Mouse (Mus musculus) MEL (cell line): ENCODE measurements around the gene Ap2b1.
"Not testable (repeated sequence)": the region's sequence is repeated elsewhere in the genome, so short reads cannot be mapped to it uniquely, and the experiment has no call there.

Experiments
- CTCF ChIP-seq, 3 experiments: IDR thresholded peaks in 2 of 3; conservative IDR thresholded peaks in 1 of 3; 2 replicates each; pipeline ENCODE4 v1.5.1; 2011 to 2012; ENCODE audit warnings: low read length in 3 of 3, low read depth in 2 of 3, mild to moderate bottlenecking in 2 of 3, improper control_type of control experiment in 1 of 3, inconsistent platforms in 1 of 3, mixed read lengths in 1 of 3, moderate library complexity in 1 of 3; ENCODE audit not compliant: control insufficient read depth in 1 of 3, insufficient read depth in 1 of 3, poor library complexity in 1 of 3, severe bottlenecking in 1 of 3
- GATA1 ChIP-seq: IDR thresholded peaks from 2 replicates; pipeline ENCODE4 v1.6.1; 2011; ENCODE audit warnings: low read depth, low read length, improper control_type of control experiment
- HCFC1 ChIP-seq: IDR thresholded peaks from 2 replicates; pipeline ENCODE4 v1.6.1; 2012; ENCODE audit warnings: low read depth, mild to moderate bottlenecking, inconsistent platforms, low read length, improper control_type of control experiment, moderate library complexity
- MAX ChIP-seq: IDR thresholded peaks from 2 replicates; pipeline ENCODE4 v1.6.1; 2011; ENCODE audit warnings: low read length, improper control_type of control experiment
- NELFE ChIP-seq: IDR thresholded peaks from 2 replicates; pipeline ENCODE4 v1.6.1; 2011; ENCODE audit warnings: low read depth, low read length, improper control_type of control experiment
- POLR2A ChIP-seq, 2 experiments: IDR thresholded peaks; 2 replicates each; pipeline ENCODE4 v1.6.1; 2011 to 2012; ENCODE audit warnings: low read length in 2 of 2, mild to moderate bottlenecking in 2 of 2, control low read depth in 1 of 2, improper control_type of control experiment in 1 of 2, low read depth in 1 of 2, moderate library complexity in 1 of 2; ENCODE audit not compliant: control insufficient read depth in 1 of 2, insufficient read depth in 1 of 2, poor library complexity in 1 of 2
- RCOR1 ChIP-seq: IDR thresholded peaks from 2 replicates; pipeline ENCODE4 v1.6.1; 2012; ENCODE audit warnings: low read depth, mild to moderate bottlenecking, inconsistent platforms, low read length, improper control_type of control experiment
- SMC3 ChIP-seq: IDR thresholded peaks from 2 replicates; pipeline ENCODE4 v1.6.1; 2011; ENCODE audit warnings: low read depth, low read length, improper control_type of control experiment
- TAL1 ChIP-seq: IDR thresholded peaks from 2 replicates; pipeline ENCODE4 v1.6.1; 2012; ENCODE audit warnings: mild to moderate bottlenecking, inconsistent platforms, low read length, moderate library complexity, mixed read lengths
- USF1 ChIP-seq: IDR thresholded peaks from 2 replicates; pipeline ENCODE4 v1.6.1; 2014; ENCODE audit warnings: low read depth, mild to moderate bottlenecking, inconsistent platforms, low read length, improper control_type of control experiment, moderate library complexity

DNA sequence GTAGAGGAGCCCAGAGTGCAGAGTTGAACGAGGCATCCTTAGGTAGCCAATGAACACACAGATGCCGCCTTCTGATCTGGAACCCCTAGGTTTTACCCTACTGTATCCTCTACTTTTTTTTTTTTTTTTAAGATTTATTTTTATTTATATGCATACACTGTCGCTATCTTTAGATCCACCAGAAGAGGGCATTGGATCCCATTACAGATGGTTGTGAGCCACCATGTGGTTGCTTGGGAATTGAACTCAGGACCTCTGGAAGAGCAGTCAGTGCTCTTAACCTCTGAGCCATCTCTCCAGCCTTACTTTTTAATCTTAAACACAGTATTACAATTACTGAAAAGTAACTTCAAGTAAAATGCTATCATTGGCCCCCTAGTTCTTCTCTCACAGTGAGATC, 27.9 kb downstream of the Ap2b1 start:
- not testable (repeated sequence) for TF ChIP-seq POLR2A (IDR thresholded peaks at IDR 0.05; ENCODE audit: control insufficient read depth in 1 of 2, insufficient read depth in 1 of 2, low read depth in 1 of 2, low read length in 2 of 2, poor library complexity in 1 of 2); GATA1; MAX; NELFE; TAL1; HCFC1; RCOR1; USF1
- TF ChIP-seq SMC3 = 0 out of 2 replicates have a peak, but pooled peaks have one; percentile 10
- TF ChIP-seq CTCF (IDR thresholded peaks at IDR 0.05 in 2 of 3, conservative IDR thresholded peaks at IDR 0.05 in 1 of 3; ENCODE audit: control insufficient read depth in 1 of 3, insufficient read depth in 1 of 3, low read depth in 2 of 3, low read length in 3 of 3, poor library complexity in 1 of 3, severe bottlenecking in 1 of 3) = peak in 1 of 3 experiments; percentile 48; a peak in 2 of 6 replicates
